Mouse (Mus musculus) liver, adult 2 months (tissue): ENCODE measurements around the gene Smchd1. TPM values are rescaled to one million over a fixed set of nuclear protein-coding genes. Genes with fewer than 3 reads are reported as not detected.

Experiments
- DNase-seq: peaks from one replicate; pipeline ENCODE4 v3.0.0-alpha.2; 2011; ENCODE audit warnings: low read depth, low spot score; ENCODE audit errors: extremely low read depth
- H3K27ac ChIP-seq: fragments of 200-500 bp; replicated peaks from 2 replicates; pipeline ENCODE4 v1.5.1; 2012; ENCODE audit warnings: low read depth, mild to moderate bottlenecking, control low read depth, inconsistent platforms, low read length; ENCODE audit not compliant: insufficient read depth
- H3K27me3 ChIP-seq: fragments of 200-500 bp; 2 replicates; pipeline ENCODE4 v1.6.1; 2012; ENCODE audit warnings: mild to moderate bottlenecking, moderate library complexity, low read length, inconsistent platforms; ENCODE audit not compliant: control insufficient read depth, insufficient read depth
- H3K36me3 ChIP-seq: fragments of 200-500 bp; 2 replicates; pipeline ENCODE4 v1.6.1; 2012; ENCODE audit warnings: low read length, inconsistent platforms; ENCODE audit not compliant: control insufficient read depth, insufficient read depth
- H3K4me1 ChIP-seq: fragments of 200-500 bp; 2 replicates; pipeline ENCODE4 v1.6.1; 2011; ENCODE audit warnings: low read length; ENCODE audit not compliant: control insufficient read depth, insufficient read depth
- H3K4me3 ChIP-seq: fragments of 200-500 bp; 2 replicates; pipeline ENCODE4 v1.5.1; 2011; ENCODE audit warnings: low read depth, mild to moderate bottlenecking, control low read depth, low read length, moderate library complexity; ENCODE audit not compliant: insufficient read depth
- H3K79me2 ChIP-seq: fragments of 200-500 bp; 2 replicates; pipeline ENCODE4 v1.6.1; 2012; ENCODE audit warnings: inconsistent platforms, mild to moderate bottlenecking, low read length, moderate library complexity; ENCODE audit not compliant: control insufficient read depth, insufficient read depth
- H3K9ac ChIP-seq: fragments of 200-500 bp; 2 replicates; pipeline ENCODE4 v1.6.1; 2012; ENCODE audit warnings: low read depth, mild to moderate bottlenecking, control low read depth, inconsistent platforms, low read length
- CTCF ChIP-seq: fragments of 200-500 bp; IDR thresholded peaks from 2 replicates; pipeline ENCODE4 v1.5.1; 2011; ENCODE audit warnings: low read depth, low read length, control low read depth
- POLR2A ChIP-seq: fragments of 200-500 bp; IDR thresholded peaks from 2 replicates; pipeline ENCODE4 v1.6.1; 2011; ENCODE audit warnings: low read length, control low read depth; ENCODE audit not compliant: insufficient read depth; ENCODE audit errors: extremely low read depth
- WGBS: fragments of 180-500 bp; shearing (Covaris S2); methylation state at CpG from one replicate; pipeline ENCODE4 v1.1.7; 2018; 5-methylcytosine and 5-hydroxymethylcytosine counted together
- polyA plus RNA-seq: library from polyadenylated mRNA; depleted of rRNA; stranded (reverse); fragments of >200 nt; gene quantifications from 2 replicates; pipeline ENCODE4 v1.2.3, GENCODE M21; 2012
- total RNA-seq: library from RNA; depleted of rRNA; stranded (reverse); fragments of >200 nt; gene quantifications from 2 replicates; pipeline ENCODE4 v1.2.3, GENCODE M21; 2014

Gene Smchd1
- total and polyA plus RNA-seq, 2 experiments: 2.5 to 17.1 TPM

DNA sequence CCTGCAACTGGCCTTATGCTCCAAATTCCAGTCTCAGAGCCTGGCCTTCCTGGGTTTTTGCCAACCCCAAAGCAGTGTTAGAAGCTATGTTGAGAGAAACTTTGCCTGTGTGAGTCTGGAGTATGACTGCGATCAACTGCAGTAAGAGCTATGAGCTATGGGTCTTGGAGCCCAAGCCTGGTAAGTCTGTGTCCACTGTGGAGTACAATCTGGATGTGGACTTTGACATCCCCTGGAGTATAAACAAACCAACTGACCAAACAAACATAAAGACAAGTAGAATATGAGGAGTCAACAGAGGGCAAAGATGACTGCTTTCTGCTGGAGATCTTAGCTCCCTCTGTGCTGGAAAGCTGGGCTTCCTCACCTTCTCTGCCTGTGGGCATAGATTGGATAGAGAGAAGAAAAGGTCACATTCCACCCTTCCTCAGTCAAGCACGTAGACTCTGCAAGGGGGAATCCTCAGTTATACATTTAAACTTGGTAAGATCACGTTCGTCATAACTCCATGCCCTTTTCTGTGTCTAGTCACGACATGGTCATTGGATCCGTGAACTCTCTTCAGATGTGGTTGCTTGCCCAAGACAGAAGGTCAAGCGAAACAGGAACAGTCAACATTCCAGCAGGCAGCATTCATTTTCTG is 8.4 kb upstream of the Smchd1 start:
- no peak overlapping the region; the same call in 1 of the 2 replicates for H3K9ac ChIP-seq
- H3K4me1 ChIP-seq: peaks cover 5% of the 10 kb centered on the region
- no peaks in the 10 kb centered on the region for H3K79me2 ChIP-seq
- H3K36me3 ChIP-seq: no peaks in the 10 kb centered on the region
- no peak overlapping the region for H3K4me3 ChIP-seq
- no peaks in the 10 kb centered on the region for H3K27me3 ChIP-seq
- DNase-seq: peak; percentile 81
- no peak for TF ChIP-seq CTCF
- TF ChIP-seq POLR2A: no peak
- H3K27ac ChIP-seq: peak overlapping the region; percentile 55
- 24% methylated on average over 7 of the region's 7 CpGs for WGBS

DNA sequence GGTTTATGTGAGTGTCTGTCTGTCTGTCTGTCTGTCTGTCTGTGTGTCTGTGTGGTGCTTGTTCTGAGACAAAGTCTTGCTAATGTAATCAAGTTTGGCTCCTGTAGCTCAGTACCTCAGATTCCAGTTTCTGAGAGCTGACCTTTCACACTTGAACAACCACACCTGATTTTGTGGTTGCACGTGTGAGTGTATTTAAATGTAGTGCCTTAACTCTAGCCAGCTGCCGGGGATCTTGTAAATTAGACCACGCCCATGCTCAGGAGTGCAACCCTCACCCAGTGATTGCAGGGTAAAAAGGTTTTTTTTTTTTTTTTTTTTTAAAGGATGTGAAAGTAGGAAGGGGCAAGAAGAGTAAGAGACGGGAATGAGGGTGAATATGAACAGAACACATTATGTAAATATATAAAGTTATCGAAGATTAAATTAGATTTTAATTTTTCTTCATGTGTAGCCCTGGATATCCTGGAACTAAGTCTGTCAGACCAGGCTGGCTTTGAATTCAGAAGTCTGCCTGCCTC is 4.3 kb upstream of the Smchd1 start:
- no peak overlapping the region for H3K4me3 ChIP-seq
- peaks cover 4% of the 10 kb centered on the region; the same call in 1 of the 2 replicates for H3K79me2 ChIP-seq
- H3K4me1 ChIP-seq: peaks cover 7% of the 10 kb centered on the region
- no peak overlapping the region for H3K27ac ChIP-seq
- H3K27me3 ChIP-seq: no peaks in the 10 kb centered on the region
- H3K36me3 ChIP-seq: no peaks in the 10 kb centered on the region
- 70% methylated on average over 5 of the region's 5 CpGs for WGBS
- DNase-seq: no peak
- TF ChIP-seq CTCF: no peak
- no peak for TF ChIP-seq POLR2A
- no peak overlapping the region for H3K9ac ChIP-seq

DNA sequence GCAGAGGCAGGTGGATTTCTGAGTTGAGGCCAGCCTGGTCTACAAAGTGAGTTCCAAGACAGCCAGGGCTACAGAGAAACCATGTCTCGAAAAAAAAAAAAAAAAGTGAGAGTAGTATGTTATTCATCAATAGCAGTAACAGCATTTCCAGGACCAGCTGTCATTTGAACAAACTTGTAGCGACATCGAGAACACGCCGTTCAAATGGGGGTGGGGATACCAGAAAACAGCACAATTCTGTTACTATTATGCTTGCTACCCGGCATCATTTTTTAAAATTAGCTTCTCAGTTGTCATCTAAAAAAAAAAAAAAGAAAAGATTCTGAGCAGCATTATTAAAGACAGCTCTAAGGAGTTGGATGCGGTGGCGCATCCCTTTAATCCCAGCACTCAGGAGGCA is 2.3 kb upstream of the Smchd1 start:
- WGBS: 97% methylated on average over 8 of the region's 8 CpGs

GRCm38 (mm10) chr17:71476346-71477020 is 1.3 kb upstream of the Smchd1 start:
- TF ChIP-seq CTCF (no peak), POLR2A (no peak)
- 54% methylated on average over 7 of the region's 7 CpGs for WGBS
- Histone ChIP-seq H3K27ac (no peak overlapping the region), H3K4me3 (no peak overlapping the region), H3K79me2 (peaks cover 19% of the 10 kb centered on the region; the same call in 1 of the 2 replicates), H3K27me3 (no peaks in the 10 kb centered on the region), H3K36me3 (no peaks in the 10 kb centered on the region), H3K4me1 (peaks cover 6% of the 10 kb centered on the region), H3K9ac (no peak overlapping the region)
- DNase-seq: peak; percentile 25

More for the DNA sequence above, 2.3 kb upstream of the Smchd1 start:
- no peaks in the 10 kb centered on the region for H3K27me3 ChIP-seq
- no peaks in the 10 kb centered on the region for H3K36me3 ChIP-seq
- DNase-seq: no peak
- H3K4me1 ChIP-seq: peaks cover 6% of the 10 kb centered on the region
- TF ChIP-seq CTCF: no peak
- no peak for TF ChIP-seq POLR2A
- no peak overlapping the region for H3K4me3 ChIP-seq
- H3K79me2 ChIP-seq: peaks cover 13% of the 10 kb centered on the region; the same call in 1 of the 2 replicates
- no peak overlapping the region for H3K9ac ChIP-seq
- no peak overlapping the region for H3K27ac ChIP-seq

GRCm38 (mm10) chr17:71475705-71476089 is 554 bp upstream of the Smchd1 start:
- H3K36me3 ChIP-seq: no peaks in the 10 kb centered on the region
- 1% methylated on average over 31 of the region's 31 CpGs for WGBS
- H3K4me3 ChIP-seq: peak overlapping the region; percentile 64
- peak overlapping the region; percentile 25 for H3K27ac ChIP-seq
- no peak for TF ChIP-seq POLR2A
- no peak for TF ChIP-seq CTCF
- peak; percentile 15 for DNase-seq
- peaks cover 6% of the 10 kb centered on the region for H3K4me1 ChIP-seq
- H3K27me3 ChIP-seq: no peaks in the 10 kb centered on the region
- peaks cover 19% of the 10 kb centered on the region; the same call in 1 of the 2 replicates for H3K79me2 ChIP-seq
- peak overlapping the region; percentile 79 for H3K9ac ChIP-seq
